Mouse (Mus musculus) embryonic fibroblast, embryonic 13.5 days (primary cell): ENCODE data around the gene Rpl36.

ENCODE experiments used
- CTCF ChIP-seq: IDR thresholded peaks from 2 replicates; pipeline ENCODE4 v1.5.1; 2011; ENCODE audit warnings: mild to moderate bottlenecking, control low read depth, low read length, moderate library complexity, borderline replicate concordance; ENCODE audit not compliant: insufficient read depth
- POLR2A ChIP-seq: IDR thresholded peaks from 2 replicates; pipeline ENCODE4 v1.6.1; 2011; ENCODE audit warnings: low read depth, mild to moderate bottlenecking, control low read depth, low read length, moderate library complexity

DNA sequence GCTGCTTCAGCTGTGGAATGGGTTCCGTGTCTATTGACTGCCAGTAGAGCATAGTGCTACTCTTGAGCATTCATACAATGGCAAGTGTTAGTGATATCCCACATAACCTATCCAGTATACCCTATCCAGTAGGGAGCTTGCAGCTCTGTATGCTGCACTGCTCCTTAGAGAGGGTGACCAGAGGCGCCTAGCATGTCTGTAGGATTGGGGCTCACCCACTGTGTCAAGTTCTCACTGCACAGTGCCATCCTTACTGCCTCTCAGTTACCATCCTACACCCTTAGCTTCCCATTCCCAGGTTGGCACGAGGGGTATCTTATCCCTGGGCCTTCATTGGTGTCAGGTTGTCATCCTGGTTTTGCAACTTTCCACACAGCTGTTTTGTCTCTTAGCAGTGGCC, 8.8 kb upstream of the Rpl36 start:
- TF ChIP-seq POLR2A (no peak), CTCF (no peak)
